Mouse (Mus musculus) layer of hippocampus, adult 18-20 months (tissue): ENCODE measurements at regions not wholly inside any gene's neighbourhood (a gene's known extent, or its start where the extent isn't known, plus 50 kb on each side); places are given as distances from the start of the nearest gene placed in this dataset.

Experiments
- DNase-seq, 2 experiments: peaks; one replicate each; pipeline ENCODE4 v3.0.0; 2022; ENCODE audit warnings: low spot score in 2 of 2

- no peak for DNase-seq
Measured at GRCm38 (mm10) chr10:100882584-100882983, 292.3 kb downstream of the 1700017N19Rik start.

DNA sequence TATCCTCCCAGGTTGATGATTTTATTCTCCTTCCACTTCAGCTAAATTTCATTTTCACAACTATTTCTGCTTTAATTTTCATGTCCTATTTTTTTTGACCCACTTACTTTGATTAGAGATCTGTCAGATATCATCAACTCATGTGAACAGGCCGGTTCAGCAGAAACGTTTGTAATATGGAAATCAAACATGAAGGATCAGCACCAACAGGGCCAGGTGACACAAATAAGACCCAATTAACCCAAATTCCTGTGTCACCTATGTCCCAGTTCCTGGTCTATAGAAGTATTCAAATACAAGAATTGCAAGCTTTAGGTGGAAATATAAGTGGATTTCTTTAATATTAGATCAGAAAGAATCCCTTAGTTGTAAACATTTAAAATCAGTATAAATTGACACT is 332.7 kb downstream of the 1700017N19Rik start:
- DNase-seq, result no peak

DNA sequence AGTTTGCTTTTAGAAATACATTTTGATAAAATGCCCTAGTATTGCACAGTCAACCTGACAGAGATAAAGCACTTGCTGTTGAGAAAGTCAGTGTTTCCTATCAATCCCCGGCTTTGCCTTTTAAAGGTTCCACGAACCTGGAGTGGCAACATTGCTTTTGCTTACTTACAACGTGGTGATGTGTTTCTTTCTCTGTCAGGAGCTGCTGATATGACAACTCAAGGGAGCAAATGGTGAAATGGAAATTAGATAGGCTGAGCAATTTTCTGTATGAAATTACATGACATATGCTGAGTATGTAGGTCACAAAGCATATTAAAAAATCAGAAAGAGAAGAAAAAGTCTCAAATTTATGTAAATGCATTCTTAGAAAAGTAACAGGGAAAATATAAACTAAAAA is 336.8 kb downstream of the 1700017N19Rik start:
- DNase-seq, result no peak

GRCm38 (mm10) chr10:100931739-100932138 is 341.5 kb downstream of the 1700017N19Rik start:
- no peak for DNase-seq

DNA sequence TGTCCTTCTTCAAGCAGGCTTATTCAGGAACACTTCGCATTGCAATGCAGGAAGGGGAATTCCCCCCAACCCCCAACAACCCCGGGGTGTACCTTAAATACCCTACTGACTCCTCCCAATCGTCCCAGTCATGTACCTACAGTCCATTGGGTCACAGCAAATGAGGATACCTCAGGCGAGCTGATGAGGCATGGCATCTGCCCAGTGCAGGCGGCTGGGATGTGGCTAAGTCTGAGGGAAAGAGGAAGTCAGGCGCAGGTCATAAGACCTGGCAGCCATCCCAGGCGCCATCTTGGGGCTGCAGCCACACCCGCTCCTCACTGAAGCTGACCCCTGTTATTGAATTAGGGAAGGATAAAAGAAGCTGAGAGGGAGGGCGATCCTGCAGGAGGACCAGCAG is 368.1 kb downstream of the 1700017N19Rik start:
- DNase-seq, result no peak

DNA sequence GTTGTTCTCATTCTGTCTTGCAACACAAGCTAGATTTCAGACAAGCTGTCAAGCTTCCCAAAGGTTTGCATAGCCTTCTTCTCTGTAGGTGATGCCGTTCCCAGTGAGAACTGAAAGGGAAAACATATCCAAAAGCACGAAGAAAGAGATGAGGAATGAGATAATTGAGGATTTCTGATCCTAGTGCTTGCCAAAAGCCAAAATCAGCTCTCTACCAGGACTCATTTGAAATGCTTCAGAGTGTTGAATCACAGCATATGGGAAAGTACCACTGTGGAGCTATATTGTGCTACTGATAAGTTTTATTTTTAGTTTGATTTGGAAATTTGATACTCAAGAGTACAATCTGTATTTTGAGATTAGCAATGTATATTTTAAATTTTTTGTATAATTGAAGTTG is 413.2 kb downstream of the 1700017N19Rik start:
- DNase-seq, result no peak

DNA sequence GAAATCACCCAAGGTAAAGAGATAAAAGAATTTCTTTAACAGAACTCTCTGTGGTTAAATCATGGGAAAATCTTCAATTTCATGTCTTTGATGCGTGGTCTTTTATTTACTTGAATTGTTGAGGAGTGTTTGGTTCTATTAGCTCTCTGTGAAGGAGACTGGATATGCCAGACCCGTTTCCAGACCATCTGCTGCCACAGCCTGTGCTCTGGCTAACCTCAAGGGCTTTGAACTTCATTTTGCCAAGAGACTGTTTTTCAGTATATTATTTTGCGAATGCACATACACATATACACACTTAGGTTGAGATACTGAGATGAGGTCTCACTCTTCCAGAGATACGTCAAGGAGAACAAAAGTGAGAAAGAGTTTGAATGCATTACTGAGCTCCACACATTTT is 414.4 kb downstream of the 1700017N19Rik start:
- DNase-seq, result no peak

DNA sequence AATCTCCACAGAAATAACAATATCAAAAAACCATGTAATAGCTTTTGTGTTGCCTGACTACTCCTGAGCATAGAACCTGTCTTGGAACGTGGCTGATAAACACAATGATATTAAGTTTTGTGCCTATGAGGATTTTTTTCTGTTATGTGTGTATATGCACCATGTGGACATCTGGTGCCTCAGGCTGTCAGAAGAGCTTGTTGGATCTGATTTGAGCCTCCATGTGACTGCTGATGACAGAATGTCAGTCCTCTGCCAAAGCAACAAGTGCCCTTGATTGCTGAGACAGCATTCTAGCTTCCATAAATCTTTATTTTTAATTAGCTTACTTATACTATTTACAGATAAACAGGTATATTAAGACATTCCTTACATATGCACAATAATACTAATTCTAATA is 425.1 kb downstream of the 1700017N19Rik start:
- peak; percentile 6 to 41 for DNase-seq

GRCm38 (mm10) chr10:101038630-101039029 is 448.3 kb downstream of the 1700017N19Rik start:
- no peak for DNase-seq

GRCm38 (mm10) chr10:101039034-101039433 is 448.8 kb downstream of the 1700017N19Rik start:
- no peak for DNase-seq
